In the genomic region with DNA sequence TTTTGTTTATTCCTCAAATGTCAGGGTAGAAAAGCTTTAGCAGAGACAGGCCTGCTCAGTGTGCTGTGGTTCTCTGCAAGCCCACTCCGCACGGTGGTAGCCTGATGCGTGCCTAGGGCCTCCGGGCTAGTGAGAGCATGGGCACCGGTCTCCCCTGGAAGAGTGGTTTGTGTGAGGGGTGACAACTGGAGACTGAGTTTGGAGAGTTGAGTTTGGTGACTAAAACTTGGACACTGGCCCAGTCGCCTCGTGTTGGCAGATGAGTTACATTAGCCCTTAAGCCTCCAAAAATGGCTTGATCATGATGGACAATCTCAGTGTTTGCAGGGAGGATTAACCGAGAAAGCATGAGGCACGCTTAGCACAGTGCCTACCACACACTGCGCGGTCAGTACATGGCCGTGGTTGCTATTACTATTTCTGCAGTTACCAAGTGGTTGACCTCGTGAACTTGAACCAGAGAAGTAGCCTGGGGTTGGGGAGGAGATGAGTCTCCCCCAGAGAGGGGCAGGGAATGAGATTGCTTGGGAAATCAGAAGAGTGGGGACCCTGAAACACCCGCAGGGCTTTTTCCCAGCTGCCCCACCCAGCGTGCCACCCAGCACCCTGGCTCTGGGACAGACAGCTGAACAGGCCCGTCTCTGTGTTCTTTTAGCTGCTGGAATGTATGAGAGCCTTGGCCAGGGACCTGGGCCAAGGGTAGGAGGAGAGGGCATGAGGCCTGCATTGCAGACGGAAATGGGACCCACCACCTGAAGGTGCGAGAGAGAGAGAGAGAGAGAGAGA, we compare ENCODE assay signal across 15 mouse cellular contexts. TPM values are rescaled to one million over a fixed set of nuclear protein-coding genes. Genes with fewer than 3 reads are reported as not detected.
A peak's percentile ranks its signal among the peaks of the same experiment; 100 is the strongest.
DNase-seq lines count a peak whose midpoint lies in the region; ATAC-seq and TF ChIP-seq lines count a peak whose summit lies in the region.
"Had no signal": no experiment of that assay in that cellular context is flagged by ENCODE, and none has a peak within 500 bp of the region (broad histone marks: within the 10 kb centered on the region; RNA-seq: fewer than 3 reads in every experiment).

No protein-coding gene starts in this region.

- ATAC-seq in limb, embryonic 15.5 days (ENCODE audit: insufficient number of reproducible peaks, low FRiP score, low TSS enrichment, low read depth): no peak
- ATAC-seq: forebrain, embryonic 13.5 days had no signal

- H3K9ac ChIP-seq in limb, embryonic 15.5 days: no peak overlapping the region
- H3K9ac ChIP-seq: forebrain, embryonic 13.5 days had no signal

- no peak for TF ChIP-seq POLR2A in myocyte (IDR thresholded peaks at IDR 0.05; ENCODE audit: insufficient read length, low read depth)

- H3K79me2 ChIP-seq in myocyte (ENCODE audit: control insufficient read depth, insufficient read depth): no peaks in the 10 kb centered on the region

- no peak overlapping the region for H3K4me2 ChIP-seq in limb, embryonic 15.5 days
- H3K4me2 ChIP-seq in myocyte (ENCODE audit: low read depth): peak overlapping the region; percentile 27
- H3K4me2 ChIP-seq: forebrain, embryonic 13.5 days had no signal

- no peak overlapping the region; the same call in 1 of the 2 replicates for H3K4me3 ChIP-seq in gastrocnemius, adult 2 months
- H3K4me3 ChIP-seq in limb, embryonic 15.5 days: no peak overlapping the region
- H3K4me3 ChIP-seq in limb, embryonic 10.5 days: no peak overlapping the region
- H3K4me3 ChIP-seq in myocyte: no peak overlapping the region
- H3K4me3 ChIP-seq: forebrain, embryonic 13.5 days had no signal

- TF ChIP-seq CTCF in gastrocnemius, adult 2 months (IDR thresholded peaks at IDR 0.05): no peak

- whole genome bisulfite sequencing in limb, embryonic 15.5 days: 77% methylated on average over 18 of the region's 18 CpGs
- 89% methylated on average over 18 of the region's 18 CpGs for WGBS in limb, embryonic 10.5 days

- intact Hi-C loops in gastrocnemius, adult 2 months (cut with DNase I): no loop called here
- intact Hi-C loops in heart, postnatal 14 days (cut with DNase I): no loop called here
- intact Hi-C loops in gastrocnemius, postnatal 14 days (cut with DNase I; ENCODE audit: low total_unique reads): no loop called here

- H3K9me3 ChIP-seq in limb, embryonic 15.5 days: no peaks in the 10 kb centered on the region
- H3K9me3 ChIP-seq in limb, embryonic 10.5 days (replicated peaks): no peaks in the 10 kb centered on the region
- H3K9me3 ChIP-seq: forebrain, embryonic 13.5 days had no signal

- DNase-seq in gastrocnemius, adult 2 months: no peak
- DNase-seq in gastrocnemius, adult 8-10 months (ENCODE audit: low spot score in 2 of 2): no peak
- no peak for DNase-seq in limb, embryonic 10.5 days (ENCODE audit: low spot score)
- DNase-seq in heart, postnatal 14 days: peak; percentile 36 to 48
- no peak for DNase-seq in right cerebral cortex, postnatal 4 days
- DNase-seq in gastrocnemius, postnatal 14 days: no peak
- DNase-seq: cerebellum, adult 9-10 months; gastrocnemius, postnatal 36 days; kidney, postnatal 36 days; right cerebral cortex, postnatal 25 days had no signal

- H3K27ac ChIP-seq in gastrocnemius, adult 2 months: peak overlapping the region; percentile 57
- peak overlapping the region; percentile 22; the same call in 1 of the 2 replicates for H3K27ac ChIP-seq in limb, embryonic 15.5 days
- no peak overlapping the region for H3K27ac ChIP-seq in limb, embryonic 10.5 days
- H3K27ac ChIP-seq: forebrain, embryonic 13.5 days; macrophage had no signal

- no peak overlapping the region for H3ac ChIP-seq in myocyte (ENCODE audit: control insufficient read depth, insufficient read length)

- no peaks in the 10 kb centered on the region for H3K27me3 ChIP-seq in limb, embryonic 15.5 days
- H3K27me3 ChIP-seq in limb, embryonic 10.5 days (ENCODE audit: low read depth, poor library complexity, severe bottlenecking): no peaks in the 10 kb centered on the region
- no peaks in the 10 kb centered on the region for H3K27me3 ChIP-seq in myocyte (ENCODE audit: control insufficient read depth, insufficient read depth, insufficient read length)
- H3K27me3 ChIP-seq: forebrain, embryonic 13.5 days had no signal

- H3K36me3 ChIP-seq in limb, embryonic 15.5 days: peaks cover 26% of the 10 kb centered on the region
- H3K36me3 ChIP-seq in limb, embryonic 10.5 days: peaks cover 46% of the 10 kb centered on the region
- no peaks in the 10 kb centered on the region for H3K36me3 ChIP-seq in myocyte (ENCODE audit: control insufficient read depth, insufficient read depth)

- 0 out of 2 replicates have a peak, but pooled peaks cover 4% of the 10 kb centered on the region for H3K4me1 ChIP-seq in limb, embryonic 15.5 days
- H3K4me1 ChIP-seq in limb, embryonic 10.5 days: no peaks in the 10 kb centered on the region

TF ChIP-seq in myocyte, 11 proteins besides CTCF, POLR2A, EP300 and RAD21:
- peak in 2 of 3 experiments; percentile 46 to 82 for TF ChIP-seq MYOG (IDR thresholded peaks at IDR 0.05; ENCODE audit: control insufficient read depth in 1 of 3, insufficient read depth in 1 of 3, insufficient read length in 2 of 3, low read depth in 2 of 3)
- no peak for TF ChIP-seq MAX (IDR thresholded peaks at IDR 0.05; ENCODE audit: low read depth)
- no peak for TF ChIP-seq REST (IDR thresholded peaks at IDR 0.05; ENCODE audit: insufficient read depth, insufficient read length)
- TF ChIP-seq MYOD1 (IDR thresholded peaks at IDR 0.05; ENCODE audit: control insufficient read depth in 1 of 3, insufficient read length in 2 of 3, low read depth in 2 of 3): peak in 1 of 3 experiments; percentile 18
- TF ChIP-seq TCF3 (IDR thresholded peaks at IDR 0.05; ENCODE audit: insufficient read length, low read depth): no peak

RNA-seq across cellular contexts. Expression of a gene that starts 20.0 kb away (rescaled TPM):
- total RNA-seq in gastrocnemius, adult 2 months (2021): under 1 TPM; 0.41 to 0.59 TPM
- total RNA-seq in gastrocnemius, adult 8-10 months (2022): under 1 TPM; 0.29 to 0.56 (median 0.43) TPM
- 13.7 and 14.2 TPM in 2 replicates for polyA plus RNA-seq in limb, embryonic 15.5 days (2015; fragmentation: Nextera tagmentation; extraction: Ambion mirVana)
- 8.5 and 15.4 TPM in 2 replicates for polyA plus RNA-seq in limb, embryonic 10.5 days (2016; fragmentation: Nextera tagmentation; extraction: Ambion mirVana)
- total RNA-seq in heart, postnatal 14 days (2021): 10 to 100 TPM; 23.4 to 27.5 TPM
- 19.9 TPM for polyA plus RNA-seq in myocyte (2012; fragmentation: generic; extraction: Trizol)
- total RNA-seq in gastrocnemius, postnatal 14 days (2021): 1 to 10 TPM; 4.3 TPM
- total RNA-seq: MEL had no signal
- polyA plus RNA-seq: macrophage had no signal

Comparison
In these comparisons a context has a peak if more than half of its experiments do, and no peak if none do; other contexts are left out.
1. DNase-seq: peak in heart, postnatal 14 days (2 of 2); none in gastrocnemius, adult 2 months (single experiment), gastrocnemius, adult 8-10 months (0 of 2), limb, embryonic 10.5 days (single experiment), right cerebral cortex, postnatal 4 days (single experiment) and gastrocnemius, postnatal 14 days (single experiment).
2. RNA of a gene that starts 20.0 kb away (total RNA-seq): 23.4 to 27.5 TPM in heart, postnatal 14 days; 4.3 TPM in gastrocnemius, postnatal 14 days, 0.41 to 0.59 TPM in gastrocnemius, adult 2 months and 0.29 to 0.56 TPM in gastrocnemius, adult 8-10 months; every median in the first group is over 4 times any median in the second.